Mouse (Mus musculus) forebrain, embryonic 14.5 days (tissue): ENCODE measurements around the gene Pttg1. TPM values are rescaled to one million over a fixed set of nuclear protein-coding genes. Genes with fewer than 3 reads are reported as not detected.

Experiments
- ATAC-seq: fragments of 200-750 bp; cut with Nextera tagmentation; 2 replicates; pipeline ENCODE4 v1.8.0; 2017; ENCODE audit warnings: mild to moderate bottlenecking, moderate library complexity
- DNase-seq: peaks from one replicate; pipeline ENCODE4 v3.0.0-alpha.2; 2015; ENCODE audit warnings: low spot score
- H3K27ac ChIP-seq: fragments of 300-500 bp; sonication (generic); 2 replicates; pipeline ENCODE4 v1.5.1; 2014; ENCODE audit warnings: low read depth, mild to moderate bottlenecking, control low read depth, low read length, moderate library complexity
- H3K27me3 ChIP-seq: fragments of 300-500 bp; sonication (generic); replicated peaks from 2 replicates; pipeline ENCODE4 v1.6.1; 2014; ENCODE audit warnings: low read length, control low read depth, mixed read lengths; ENCODE audit not compliant: control insufficient read depth, insufficient read depth
- H3K36me3 ChIP-seq: fragments of 300-500 bp; sonication (generic); 2 replicates; pipeline ENCODE4 v1.6.1; 2014; ENCODE audit warnings: low read length, control low read depth; ENCODE audit not compliant: control insufficient read depth, insufficient read depth
- H3K4me1 ChIP-seq: fragments of 300-500 bp; sonication (generic); 2 replicates; pipeline ENCODE4 v1.6.1; 2014; ENCODE audit warnings: antibody characterized with exemption, low read length, control low read depth; ENCODE audit not compliant: control insufficient read depth, insufficient read depth
- H3K4me2 ChIP-seq: fragments of 300-500 bp; sonication (generic); 2 replicates; pipeline ENCODE4 v1.6.1; 2014; ENCODE audit warnings: mild to moderate bottlenecking, control low read depth, low read length
- H3K4me3 ChIP-seq: fragments of 300-500 bp; sonication (generic); 2 replicates; pipeline ENCODE4 v1.5.1; 2014; ENCODE audit warnings: low read depth, low read length, control low read depth
- H3K9ac ChIP-seq: fragments of 300-500 bp; sonication (generic); 2 replicates; pipeline ENCODE4 v1.6.1; 2014; ENCODE audit warnings: mild to moderate bottlenecking, low read length, control low read depth, moderate library complexity
- H3K9me3 ChIP-seq: fragments of 300-500 bp; sonication (generic); replicated peaks from 2 replicates; pipeline ENCODE4 v1.6.1; 2016; ENCODE audit warnings: low read length, control low read depth, mixed read lengths; ENCODE audit not compliant: control insufficient read depth
- whole genome bisulfite sequencing: fragments of 180-500 bp; shearing (Covaris S2); extraction: QIAGEN DNeasy Blood & Tissue Kit; methylation state at CpG from one replicate; pipeline ENCODE4 v1.1.7; 2014; 5-methylcytosine and 5-hydroxymethylcytosine counted together
- polyA plus RNA-seq: library from polyadenylated mRNA; unstranded; fragments of >200 nt; fragmentation: Nextera tagmentation; extraction: Ambion mirVana; gene quantifications from 2 replicates; pipeline ENCODE4 v1.2.1, GENCODE M21; 2014

The Pttg1 gene
- polyA plus RNA-seq, 1 experiment from 2014 or later: 44.3 TPM

DNA sequence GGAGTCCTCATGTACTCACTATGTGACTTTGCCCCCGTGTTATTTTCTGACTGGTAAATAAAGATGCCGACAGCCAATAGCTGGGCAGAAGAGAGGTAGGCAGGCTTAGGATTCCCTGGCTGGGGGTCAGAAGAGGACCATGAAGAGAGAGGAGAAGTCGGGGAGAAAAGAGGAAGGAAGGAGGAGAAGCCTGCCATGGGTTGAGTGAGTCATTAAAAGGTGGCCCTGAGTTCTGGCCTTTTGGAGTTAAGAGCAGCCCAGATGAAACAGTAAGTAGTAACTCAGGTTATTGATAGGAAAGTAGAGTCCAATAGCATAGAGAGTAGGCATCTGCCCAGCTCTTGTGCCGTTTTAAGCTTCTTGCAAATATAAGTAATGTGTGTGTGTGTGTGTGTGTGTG, 25.3 kb upstream of the Pttg1 start:
- ATAC-seq: no peak
- Histone ChIP-seq H3K9ac (no peak overlapping the region), H3K27ac (no peak overlapping the region), H3K36me3 (peaks cover 17% of the 10 kb centered on the region), H3K4me1 (no peaks in the 10 kb centered on the region), H3K4me3 (no peak overlapping the region), H3K4me2 (no peak overlapping the region), H3K27me3 (no peaks in the 10 kb centered on the region), H3K9me3 (no peaks in the 10 kb centered on the region)
- no peak for DNase-seq
- 69% methylated on average over 4 of the region's 4 CpGs for WGBS

DNA sequence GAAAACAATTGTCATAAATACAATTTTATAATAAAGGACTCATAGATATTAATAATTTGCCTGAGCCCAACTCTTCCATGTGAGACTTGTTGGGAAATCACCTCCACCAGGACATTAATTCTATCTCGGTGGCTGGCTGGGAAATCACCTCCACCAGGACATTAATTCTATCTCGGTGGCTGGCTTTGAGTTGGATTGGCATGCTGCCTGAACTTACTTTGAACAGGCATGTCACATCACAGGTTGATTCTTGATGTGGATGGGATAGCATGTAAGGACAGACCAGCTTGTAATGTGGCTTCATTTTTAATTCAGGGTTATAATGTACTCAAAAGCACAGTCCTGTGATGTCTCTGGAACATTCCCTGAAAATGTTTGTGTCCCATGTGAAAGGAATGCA, 23.9 kb upstream of the Pttg1 start:
- Histone ChIP-seq H3K4me1 (no peaks in the 10 kb centered on the region), H3K27ac (no peak overlapping the region), H3K4me2 (no peak overlapping the region), H3K9me3 (no peaks in the 10 kb centered on the region), H3K36me3 (peaks cover 30% of the 10 kb centered on the region), H3K27me3 (no peaks in the 10 kb centered on the region), H3K9ac (no peak overlapping the region), H3K4me3 (no peak overlapping the region)
- no peak for ATAC-seq
- WGBS: 83% methylated on average over 2 of the region's 2 CpGs
- no peak for DNase-seq

DNA sequence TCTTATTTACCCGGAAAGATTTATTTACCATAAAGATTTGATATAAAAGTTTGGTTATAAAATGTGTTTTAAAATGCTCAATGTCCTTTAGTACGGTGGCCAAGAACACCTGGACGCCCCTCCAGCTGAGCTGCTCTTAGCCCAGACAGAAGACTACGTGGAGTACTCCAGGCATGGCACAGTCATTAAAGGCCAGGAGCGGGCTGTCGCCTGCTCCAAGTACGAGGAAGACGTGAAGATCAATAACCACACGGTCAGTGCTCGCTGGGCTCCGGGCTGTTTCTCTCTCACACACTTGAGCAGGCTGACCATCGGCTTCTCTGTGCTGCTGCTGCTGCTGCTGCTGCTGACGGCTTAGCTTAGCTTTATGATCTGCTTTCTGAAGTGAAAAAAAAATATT, 17.1 kb upstream of the Pttg1 start:
- no peak overlapping the region for H3K27ac ChIP-seq
- ATAC-seq (no peak), DNase-seq (no peak)
- no peak overlapping the region for H3K9ac ChIP-seq
- no peak overlapping the region for H3K4me3 ChIP-seq
- no peaks in the 10 kb centered on the region for H3K9me3 ChIP-seq
- peaks cover 96% of the 10 kb centered on the region for H3K36me3 ChIP-seq
- H3K4me2 ChIP-seq: no peak overlapping the region
- WGBS: 97% methylated on average over 13 of the region's 13 CpGs
- H3K27me3 ChIP-seq: no peaks in the 10 kb centered on the region
- no peaks in the 10 kb centered on the region for H3K4me1 ChIP-seq

DNA sequence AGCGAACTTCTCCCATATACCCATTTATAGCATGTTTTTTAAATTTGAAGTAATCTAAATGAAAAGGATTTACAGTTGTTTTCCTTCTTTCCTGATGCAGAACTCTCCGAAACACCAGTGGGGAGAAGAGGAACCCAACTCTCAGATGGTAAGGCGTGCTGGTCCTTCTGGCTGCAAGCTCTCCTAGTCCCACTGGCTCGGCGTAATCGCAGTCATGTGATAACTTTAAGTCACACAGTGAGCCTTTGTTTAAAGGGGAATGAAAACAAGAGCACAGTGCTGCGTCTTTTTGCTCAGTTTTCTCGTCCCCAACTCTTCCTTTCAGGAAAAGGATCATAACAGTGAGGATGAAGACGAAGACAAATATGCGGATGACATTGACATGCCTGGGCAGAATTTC, 15.1 kb upstream of the Pttg1 start:
- Histone ChIP-seq H3K9me3 (no peaks in the 10 kb centered on the region), H3K36me3 (peaks cover 88% of the 10 kb centered on the region), H3K4me3 (no peak overlapping the region), H3K4me2 (no peak overlapping the region), H3K27ac (no peak overlapping the region), H3K27me3 (no peaks in the 10 kb centered on the region), H3K4me1 (no peaks in the 10 kb centered on the region), H3K9ac (no peak overlapping the region)
- ATAC-seq: no peak
- 93% methylated on average over 10 of the region's 10 CpGs for WGBS
- no peak for DNase-seq

DNA sequence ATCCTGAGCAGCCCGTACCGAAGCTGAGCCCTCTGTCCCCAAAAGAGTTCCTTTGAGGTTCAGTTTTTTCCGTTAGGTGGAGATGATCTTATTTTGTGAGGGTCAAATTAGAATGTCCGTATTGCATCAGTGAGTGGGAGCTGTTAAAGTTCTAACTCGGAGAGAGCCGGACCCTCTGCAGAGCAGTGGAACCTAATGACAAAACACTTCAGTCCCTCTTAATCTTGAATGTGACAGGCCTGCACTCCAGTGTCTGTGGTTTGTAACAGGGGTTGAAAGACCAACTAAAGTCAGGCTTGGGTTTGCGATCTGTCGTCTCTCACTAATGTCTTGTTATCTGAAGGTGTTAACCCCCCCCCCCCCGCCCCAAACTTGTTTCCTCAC, 8.0 kb upstream of the Pttg1 start:
- ATAC-seq: peak; percentile 62
- Histone ChIP-seq H3K4me1 (peaks cover 4% of the 10 kb centered on the region; the same call in 1 of the 2 replicates), H3K27me3 (no peaks in the 10 kb centered on the region), H3K4me2 (peak overlapping the region; percentile 78), H3K27ac (no peak overlapping the region), H3K4me3 (peak overlapping the region; percentile 86), H3K9ac (peak overlapping the region; percentile 80), H3K9me3 (no peaks in the 10 kb centered on the region), H3K36me3 (peaks cover 19% of the 10 kb centered on the region)
- no peak for DNase-seq
- WGBS: 4% methylated on average over 9 of the region's 9 CpGs

DNA sequence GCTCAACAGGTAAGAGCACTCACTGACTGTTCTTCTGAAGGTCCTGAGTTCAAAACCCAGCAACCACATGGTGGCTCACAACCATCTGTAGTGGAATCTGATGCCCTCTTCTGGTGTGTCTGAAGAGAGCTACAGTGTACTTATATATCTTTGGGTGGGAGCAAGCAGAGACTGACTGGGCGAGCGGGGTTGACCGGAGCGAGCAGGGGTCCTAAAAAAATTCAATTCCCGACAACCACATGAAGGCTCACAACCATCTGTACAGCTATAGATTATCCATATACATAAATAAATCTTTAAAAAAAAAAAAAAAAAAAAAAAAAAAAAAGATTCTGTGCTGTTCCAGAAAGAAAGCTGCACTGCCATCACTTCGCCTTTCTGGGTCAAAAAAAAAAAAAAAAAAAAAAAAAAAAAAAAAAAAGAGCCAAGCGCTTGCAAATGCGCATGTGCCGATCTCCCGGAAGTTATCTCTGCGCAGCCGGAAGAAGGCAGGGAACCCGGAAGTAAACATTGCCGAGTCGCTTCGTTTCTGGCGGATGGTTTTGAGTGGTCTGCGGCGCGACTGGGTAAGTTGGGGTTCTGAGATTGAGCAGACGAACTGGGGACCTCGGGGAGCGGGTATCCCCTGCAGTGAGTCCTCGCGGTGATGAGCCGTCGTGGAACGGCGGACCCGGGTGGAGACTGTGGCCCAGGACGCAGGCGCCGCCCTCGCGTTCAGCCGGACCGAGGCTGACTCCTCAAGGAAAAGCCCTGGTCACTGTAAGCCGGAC, 7.4 kb upstream of the Pttg1 start, which contains the start of gene Slu7:
TSS of gene Slu7 (plus strand) at position 491 of the 770 bp plus-strand sequence.
- Histone ChIP-seq H3K36me3 (peaks cover 13% of the 10 kb centered on the region), H3K4me1 (peaks cover 4% of the 10 kb centered on the region; the same call in 1 of the 2 replicates), H3K4me2 (peak within 1 kb of the TSS; percentile 78), H3K27me3 (no peaks in the 10 kb centered on the region), H3K9ac (peak within 1 kb of the TSS; percentile 80), H3K4me3 (peak within 1 kb of the TSS; percentile 86), H3K9me3 (no peaks in the 10 kb centered on the region), H3K27ac (no peak within 1 kb of the TSS)
- peak; percentile 95 for ATAC-seq
- DNase-seq: peak; percentile 94
- WGBS: 8% methylated on average over 38 of the region's 38 CpGs

DNA sequence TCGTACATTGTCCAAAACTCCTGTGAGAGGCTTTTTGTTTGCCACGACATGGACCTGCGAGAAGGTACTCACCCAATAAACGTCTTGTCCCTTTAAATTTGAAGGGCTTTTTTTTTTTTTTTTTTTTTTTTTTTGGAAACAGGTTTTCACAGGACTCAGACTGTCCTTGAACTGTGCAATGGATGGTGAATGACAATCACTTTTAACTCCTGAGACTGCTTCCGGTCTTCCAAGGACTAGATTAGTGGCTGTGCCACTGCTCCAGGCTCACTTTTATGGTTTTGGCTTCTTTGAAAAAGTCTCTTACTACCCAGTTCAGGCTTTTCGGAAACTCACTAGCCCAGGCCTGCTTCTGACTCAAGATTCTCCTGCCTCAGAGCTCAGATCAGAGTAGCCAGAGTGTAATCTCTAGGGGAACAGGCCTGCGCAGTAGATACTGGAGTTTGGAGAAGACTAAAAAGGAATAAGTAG, 398 bp upstream of the Pttg1 start:
- no peaks in the 10 kb centered on the region for H3K27me3 ChIP-seq
- no peak overlapping the region for H3K9ac ChIP-seq
- peak overlapping the region; percentile 57 for H3K4me2 ChIP-seq
- no peaks in the 10 kb centered on the region for H3K9me3 ChIP-seq
- H3K4me3 ChIP-seq: peak overlapping the region; percentile 46
- WGBS: 16% methylated on average over 7 of the region's 7 CpGs
- H3K36me3 ChIP-seq: no peaks in the 10 kb centered on the region
- no peaks in the 10 kb centered on the region for H3K4me1 ChIP-seq
- DNase-seq (no peak), ATAC-seq (peak; percentile 58; the same call in 1 of the 2 replicates)
- no peak overlapping the region for H3K27ac ChIP-seq

DNA sequence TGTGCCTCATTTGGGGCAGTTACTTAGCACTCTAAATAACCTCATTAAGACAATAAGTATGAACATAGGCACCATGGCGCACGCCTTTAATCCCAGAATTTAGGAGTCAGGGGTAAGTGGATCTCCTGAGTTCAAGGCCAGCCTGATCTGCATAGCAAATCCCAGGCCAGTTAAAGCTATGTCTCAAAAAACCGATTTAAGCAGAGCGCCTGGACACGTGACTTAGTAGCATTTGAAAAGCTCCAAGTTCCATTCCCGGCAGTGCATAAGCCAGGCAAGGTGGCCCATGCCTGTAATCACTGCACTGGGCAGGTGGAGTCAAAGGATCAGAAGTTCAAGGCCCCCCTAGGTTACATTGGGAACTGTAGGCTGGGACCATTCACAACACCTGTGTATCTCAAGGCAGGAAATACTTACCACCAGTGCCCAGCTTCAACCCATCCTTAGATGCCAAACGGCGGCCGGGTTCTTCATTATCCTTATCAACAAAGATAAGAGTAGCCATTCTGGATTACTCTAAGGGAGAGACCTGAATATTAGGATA, 813 bp downstream of the Pttg1 start:
- Histone ChIP-seq H3K4me3 (no peak overlapping the region; the same call in 1 of the 2 replicates), H3K4me1 (no peaks in the 10 kb centered on the region), H3K36me3 (no peaks in the 10 kb centered on the region), H3K4me2 (no peak overlapping the region), H3K27ac (no peak overlapping the region), H3K9ac (no peak overlapping the region), H3K27me3 (no peaks in the 10 kb centered on the region), H3K9me3 (no peaks in the 10 kb centered on the region)
- no peak for DNase-seq
- 94% methylated on average over 9 of the region's 9 CpGs for WGBS
- ATAC-seq: no peak

DNA sequence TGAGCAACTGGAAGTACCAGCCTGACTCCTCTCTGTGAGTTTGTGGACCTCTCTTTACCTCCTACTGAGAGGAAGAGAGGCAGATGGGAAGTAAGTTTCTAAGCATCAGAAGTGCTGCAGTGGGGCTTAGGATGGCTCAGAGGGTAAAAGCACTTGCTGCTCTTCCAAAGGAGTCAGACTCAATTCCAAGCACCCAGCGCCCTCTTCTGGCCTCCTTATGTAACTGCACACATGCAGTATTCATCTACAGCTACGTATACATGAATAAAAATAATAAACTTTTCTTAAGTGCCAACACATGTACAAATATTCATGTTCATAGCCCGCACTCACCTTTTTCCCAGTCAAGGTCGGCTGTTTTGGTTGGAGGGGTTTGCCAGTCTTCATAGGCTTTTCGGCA, 1.7 kb downstream of the Pttg1 start:
- 77% methylated on average over 5 of the region's 5 CpGs for WGBS

More for the DNA sequence above, 1.7 kb downstream of the Pttg1 start:
- H3K4me3 ChIP-seq: no peak overlapping the region
- no peak overlapping the region for H3K27ac ChIP-seq
- no peak overlapping the region for H3K9ac ChIP-seq
- H3K36me3 ChIP-seq: no peaks in the 10 kb centered on the region
- ATAC-seq (no peak), DNase-seq (no peak)
- no peaks in the 10 kb centered on the region for H3K9me3 ChIP-seq
- H3K27me3 ChIP-seq: no peaks in the 10 kb centered on the region
- H3K4me1 ChIP-seq: no peaks in the 10 kb centered on the region
- no peak overlapping the region for H3K4me2 ChIP-seq
